Mouse (Mus musculus) stomach, embryonic 15.5 days (tissue): Measurements from ENCODE around the gene Lrrc18. TPM values are rescaled to one million over a fixed set of nuclear protein-coding genes. Genes with fewer than 3 reads are reported as not detected.
A peak's percentile ranks its signal among the peaks of the same experiment; 100 is the strongest.

Source experiments
- ATAC-seq: fragments of 200-750 bp; cut with Nextera tagmentation; 2 replicates; pipeline ENCODE4 v1.8.0; 2017; ENCODE audit warnings: low read depth, moderate number of reproducible peaks, moderate TSS enrichment; ENCODE audit not compliant: insufficient read depth, low FRiP score
- H3K27ac ChIP-seq: fragments of 300-500 bp; sonication (generic); 2 replicates; pipeline ENCODE4 v1.5.1; 2015; ENCODE audit warnings: mild to moderate bottlenecking, inconsistent platforms
- H3K27me3 ChIP-seq: fragments of 300-500 bp; sonication (generic); replicated peaks from 2 replicates; pipeline ENCODE4 v1.6.1; 2015; ENCODE audit warnings: inconsistent platforms
- H3K36me3 ChIP-seq: fragments of 300-500 bp; sonication (generic); 2 replicates; pipeline ENCODE4 v1.6.1; 2015; ENCODE audit warnings: inconsistent platforms
- H3K4me1 ChIP-seq: fragments of 300-500 bp; sonication (generic); 2 replicates; pipeline ENCODE4 v1.6.1; 2015; ENCODE audit warnings: inconsistent platforms
- H3K4me2 ChIP-seq: fragments of 300-500 bp; sonication (generic); 2 replicates; pipeline ENCODE4 v1.6.1; 2015; ENCODE audit warnings: mild to moderate bottlenecking, inconsistent platforms
- H3K4me3 ChIP-seq: fragments of 300-500 bp; sonication (generic); replicated peaks from 2 replicates; pipeline ENCODE4 v1.5.1; 2015; ENCODE audit warnings: inconsistent platforms
- H3K9ac ChIP-seq: fragments of 300-500 bp; sonication (generic); 2 replicates; pipeline ENCODE4 v1.6.1; 2015; ENCODE audit warnings: inconsistent platforms
- H3K9me3 ChIP-seq: fragments of 300-500 bp; sonication (generic); 2 replicates; pipeline ENCODE4 v1.6.1; 2016; ENCODE audit warnings: inconsistent platforms
- WGBS: fragments of 180-500 bp; shearing (Covaris S2); methylation state at CpG from one replicate; pipeline ENCODE4 v1.1.7; 2015; 5-methylcytosine and 5-hydroxymethylcytosine counted together
- polyA plus RNA-seq: library from polyadenylated mRNA; unstranded; fragments of >200 nt; fragmentation: Nextera tagmentation; extraction: Ambion mirVana; gene quantifications from 2 replicates; pipeline ENCODE4 v1.2.1, GENCODE M21; 2015

Lrrc18 gene
- polyA plus RNA-seq = 0.30 and 0.46 TPM in 2 replicates

DNA sequence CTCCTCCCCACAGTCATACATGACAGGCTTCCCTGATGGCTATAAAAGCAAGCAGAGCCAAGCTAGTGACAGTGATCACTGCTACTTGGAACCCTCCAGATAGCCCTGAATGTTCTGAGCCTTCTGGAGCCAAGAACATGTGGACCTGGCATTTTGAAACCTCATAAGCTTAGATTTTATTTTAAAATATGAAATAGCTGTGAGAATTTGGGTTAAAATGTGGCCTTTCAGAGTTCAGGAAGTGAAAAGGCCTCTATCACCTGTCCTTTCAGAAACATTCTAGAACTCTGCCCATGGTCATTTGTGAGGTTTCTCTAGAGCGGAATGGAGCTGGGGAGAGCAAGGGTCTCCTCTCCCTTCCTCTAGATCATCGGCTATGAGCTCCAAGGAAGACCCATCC, at the start of gene Lrrc18:
Lrrc18 (plus strand) TSS at position 301 of the 400 bp plus-strand sequence.
- no peak for ATAC-seq
- no peak within 1 kb of the TSS for H3K4me2 ChIP-seq
- no peak within 1 kb of the TSS for H3K9ac ChIP-seq
- 98% methylated on average over 2 of the region's 2 CpGs for WGBS
- no peaks in the 10 kb centered on the region for H3K9me3 ChIP-seq
- H3K27ac ChIP-seq = no peak within 1 kb of the TSS
- H3K4me1 ChIP-seq = no peaks in the 10 kb centered on the region
- H3K27me3 ChIP-seq = no peaks in the 10 kb centered on the region
- H3K4me3 ChIP-seq = no peak within 1 kb of the TSS
- no peaks in the 10 kb centered on the region for H3K36me3 ChIP-seq

DNA sequence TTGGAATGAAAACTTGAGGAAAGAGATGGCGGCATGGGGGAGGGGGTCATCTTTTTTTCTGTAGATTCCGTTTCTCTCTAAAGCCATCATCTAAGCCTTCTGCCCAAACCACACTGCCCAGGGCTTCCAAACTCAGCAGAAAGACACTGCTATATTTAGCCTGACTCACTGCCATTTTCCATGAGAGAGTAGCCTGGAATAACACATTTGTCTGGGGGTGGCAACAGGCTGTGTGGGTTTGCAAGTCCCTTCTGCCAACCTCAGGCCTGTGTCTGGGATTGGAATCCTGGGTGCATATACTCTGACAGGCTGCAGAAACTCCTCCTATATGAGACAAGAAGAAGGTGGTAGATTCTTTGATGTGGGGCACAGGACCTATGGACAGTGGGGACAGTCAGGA, 43.7 kb upstream of the Lrrc18 start:
- Histone ChIP-seq H3K4me1 (peaks cover 7% of the 10 kb centered on the region), H3K4me3 (no peak overlapping the region), H3K27ac (no peak overlapping the region), H3K27me3 (no peaks in the 10 kb centered on the region), H3K9me3 (no peaks in the 10 kb centered on the region), H3K36me3 (no peaks in the 10 kb centered on the region), H3K4me2 (no peak overlapping the region), H3K9ac (no peak overlapping the region)
- no peak for ATAC-seq
- WGBS = 81% methylated on average over 2 of the region's 2 CpGs

DNA sequence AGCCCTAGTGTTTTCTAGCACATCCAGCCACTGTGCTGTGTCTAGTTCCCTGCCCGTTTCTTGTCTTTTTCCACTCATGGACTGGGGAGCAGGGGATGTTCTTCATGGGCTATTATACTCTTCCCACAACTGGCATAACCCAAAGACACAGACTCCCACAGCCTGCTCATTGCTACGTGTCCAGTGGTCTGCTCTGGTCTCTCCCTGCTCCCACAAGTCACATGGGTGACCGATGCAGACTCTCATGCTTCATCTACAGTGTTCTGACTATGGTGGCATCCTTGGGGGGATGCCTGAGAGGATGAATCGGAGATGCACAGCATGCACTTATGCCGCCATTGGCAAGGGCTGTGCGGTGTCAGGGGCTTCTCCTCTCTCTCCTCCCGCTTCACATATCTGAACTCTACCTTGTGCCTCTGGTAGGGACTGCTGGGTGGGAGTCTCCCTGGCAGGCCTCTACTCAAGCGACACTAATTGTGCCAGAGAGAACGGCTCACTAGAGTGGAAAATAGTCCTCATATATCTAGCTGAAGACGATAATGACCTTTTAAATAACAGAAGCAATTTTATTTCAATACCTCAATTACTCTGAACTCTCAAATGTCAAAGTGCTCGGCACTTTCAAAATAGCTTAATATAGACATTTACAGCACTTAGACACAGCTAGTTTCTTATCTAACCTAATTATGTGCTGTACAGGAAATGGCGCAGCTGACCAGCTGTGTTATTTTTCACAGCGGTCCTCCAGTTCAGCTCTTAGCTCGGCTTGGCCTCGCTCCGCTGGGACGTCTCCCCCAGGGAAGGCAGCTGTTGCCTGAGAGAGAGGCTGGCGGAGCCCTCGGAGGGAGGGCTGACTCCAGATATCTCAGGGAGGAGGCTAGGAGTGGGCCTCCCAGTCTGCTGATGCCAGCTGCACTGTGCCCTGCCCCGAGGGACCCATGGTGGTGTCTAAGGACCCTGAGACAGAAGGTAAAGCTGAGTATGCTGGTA, 40.6 kb upstream of the Lrrc18 start:
- H3K9me3 ChIP-seq = no peaks in the 10 kb centered on the region
- WGBS = 43% methylated on average over 20 of the region's 20 CpGs
- H3K36me3 ChIP-seq = no peaks in the 10 kb centered on the region
- H3K27me3 ChIP-seq = no peaks in the 10 kb centered on the region
- peaks cover 12% of the 10 kb centered on the region for H3K4me1 ChIP-seq
- H3K4me2 ChIP-seq = no peak overlapping the region
- peak; percentile 66; the same call in 1 of the 2 replicates for ATAC-seq
- H3K9ac ChIP-seq = no peak overlapping the region
- peak overlapping the region; percentile 77 for H3K27ac ChIP-seq
- no peak overlapping the region for H3K4me3 ChIP-seq

DNA sequence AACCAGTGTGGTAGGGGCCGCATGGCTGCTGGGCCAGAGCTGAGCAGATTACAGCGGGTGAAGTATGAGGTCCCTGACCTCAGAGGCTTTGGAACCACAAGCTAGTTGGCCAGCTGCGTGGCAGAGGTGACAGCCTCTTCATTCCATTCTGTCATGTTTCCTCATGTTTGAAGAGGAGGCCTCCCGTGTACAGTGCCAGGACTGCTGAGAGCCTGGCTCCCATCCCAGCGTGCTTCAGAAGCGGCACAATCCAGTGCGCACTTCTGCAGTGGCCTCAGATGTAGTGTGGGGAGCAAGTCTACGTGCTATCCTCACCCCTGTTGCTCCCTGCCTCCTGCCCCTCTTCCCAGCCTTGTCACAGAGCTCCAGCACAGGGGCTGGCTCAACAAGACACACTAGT, 34.7 kb upstream of the Lrrc18 start:
- no peak overlapping the region for H3K27ac ChIP-seq
- no peak overlapping the region for H3K4me2 ChIP-seq
- no peaks in the 10 kb centered on the region for H3K27me3 ChIP-seq
- ATAC-seq = peak; percentile 51; the same call in 1 of the 2 replicates
- no peak overlapping the region for H3K9ac ChIP-seq
- 53% methylated on average over 8 of the region's 8 CpGs for WGBS
- no peak overlapping the region for H3K4me3 ChIP-seq
- H3K36me3 ChIP-seq = no peaks in the 10 kb centered on the region
- H3K9me3 ChIP-seq = no peaks in the 10 kb centered on the region
- peaks cover 19% of the 10 kb centered on the region for H3K4me1 ChIP-seq

DNA sequence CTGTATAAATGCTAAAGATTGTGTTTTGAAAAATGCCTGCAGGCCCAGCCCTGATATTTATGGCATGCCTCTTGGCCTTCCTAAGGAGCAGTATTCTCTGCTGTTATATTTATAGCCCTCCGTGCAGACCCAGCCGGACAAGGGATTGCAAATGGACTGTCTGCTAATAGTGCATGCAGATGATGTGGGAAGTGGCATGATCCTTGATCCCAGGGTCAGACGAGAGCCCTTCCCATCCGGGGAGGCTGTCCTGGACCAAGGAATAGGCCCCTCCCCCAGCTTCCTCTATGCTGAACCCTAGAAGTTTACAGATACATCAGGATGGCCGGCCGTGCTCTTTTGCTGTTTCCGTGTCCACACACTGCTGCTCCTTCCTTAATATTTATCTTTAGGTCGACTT, 32.5 kb upstream of the Lrrc18 start:
- WGBS = 35% methylated on average over 8 of the region's 8 CpGs
- Histone ChIP-seq H3K27me3 (no peaks in the 10 kb centered on the region), H3K4me3 (no peak overlapping the region), H3K9ac (no peak overlapping the region), H3K27ac (no peak overlapping the region), H3K4me2 (no peak overlapping the region; the same call in 1 of the 2 replicates), H3K9me3 (no peaks in the 10 kb centered on the region), H3K36me3 (no peaks in the 10 kb centered on the region), H3K4me1 (peaks cover 25% of the 10 kb centered on the region; the same call in 1 of the 2 replicates)
- no peak for ATAC-seq

DNA sequence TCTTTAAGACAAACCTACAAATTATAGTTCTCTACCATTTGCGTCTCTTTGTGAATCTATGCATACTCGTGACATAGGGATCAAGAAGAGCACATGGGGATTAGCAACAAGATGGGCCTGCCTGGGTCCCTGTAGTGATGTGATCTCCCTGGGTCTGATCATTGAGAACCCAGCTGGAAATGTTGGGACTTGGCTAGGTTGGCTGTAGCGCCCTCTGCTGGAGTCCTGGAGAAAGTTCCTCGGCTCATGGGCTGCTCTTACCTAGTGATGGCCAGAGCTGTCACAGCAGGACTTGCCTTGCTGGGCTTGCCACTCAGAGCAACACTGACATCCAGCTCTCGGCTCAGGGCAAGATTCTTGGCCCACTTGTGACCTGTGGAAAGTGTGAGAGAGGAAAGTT, 30.7 kb upstream of the Lrrc18 start:
- ATAC-seq = no peak
- Histone ChIP-seq H3K36me3 (no peaks in the 10 kb centered on the region), H3K4me3 (no peak overlapping the region), H3K4me2 (no peak overlapping the region), H3K4me1 (peaks cover 25% of the 10 kb centered on the region; the same call in 1 of the 2 replicates), H3K9ac (no peak overlapping the region), H3K27me3 (no peaks in the 10 kb centered on the region), H3K27ac (no peak overlapping the region), H3K9me3 (no peaks in the 10 kb centered on the region)
- WGBS = 40% methylated on average over 5 of the region's 5 CpGs

DNA sequence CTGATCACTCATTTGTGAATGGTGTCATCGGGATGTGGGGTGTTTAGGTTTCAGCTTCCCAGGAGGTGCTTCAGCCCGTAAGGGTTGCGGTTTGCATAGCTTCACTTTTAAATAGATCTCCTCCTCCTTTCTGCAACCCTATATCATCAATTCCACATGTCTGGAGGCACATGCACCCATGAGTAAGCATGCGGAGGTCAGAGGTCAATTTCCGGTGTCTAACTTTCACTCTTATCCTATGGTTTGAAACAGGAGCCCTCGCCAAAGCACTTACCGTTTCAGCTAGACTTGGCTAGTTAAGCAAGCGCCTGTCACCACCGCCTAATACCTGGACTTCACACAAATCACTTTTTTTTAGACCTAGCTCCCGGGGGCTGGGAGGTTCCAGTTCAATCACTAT, 26.4 kb upstream of the Lrrc18 start:
- no peak overlapping the region for H3K9ac ChIP-seq
- H3K27ac ChIP-seq = no peak overlapping the region
- no peak for ATAC-seq
- no peaks in the 10 kb centered on the region for H3K36me3 ChIP-seq
- H3K27me3 ChIP-seq = no peaks in the 10 kb centered on the region
- peaks cover 11% of the 10 kb centered on the region; the same call in 1 of the 2 replicates for H3K4me1 ChIP-seq
- H3K4me2 ChIP-seq = no peak overlapping the region
- no peaks in the 10 kb centered on the region for H3K9me3 ChIP-seq
- WGBS = 63% methylated on average over 10 of the region's 10 CpGs
- no peak overlapping the region for H3K4me3 ChIP-seq

DNA sequence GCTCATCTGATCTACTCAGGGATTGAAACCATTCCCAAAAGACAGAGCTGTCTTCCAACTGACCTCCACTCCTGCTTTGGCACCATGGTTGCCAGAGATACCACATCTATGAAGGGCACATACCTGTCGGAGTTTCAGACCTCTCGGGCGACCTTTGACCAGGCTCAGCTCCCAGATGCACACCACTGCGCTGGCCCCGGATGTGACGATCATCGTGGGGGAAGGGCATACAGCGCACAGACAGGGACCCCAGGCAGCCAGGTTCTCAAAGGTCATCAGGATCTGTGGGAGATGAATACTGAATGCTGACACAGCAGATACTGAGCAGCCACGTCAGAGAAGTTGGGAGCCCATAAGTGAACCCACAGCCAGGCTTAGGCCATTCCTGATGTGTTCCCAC, 20.5 kb upstream of the Lrrc18 start:
- no peak overlapping the region for H3K4me2 ChIP-seq
- H3K27me3 ChIP-seq = no peaks in the 10 kb centered on the region
- H3K36me3 ChIP-seq = no peaks in the 10 kb centered on the region
- no peak overlapping the region for H3K9ac ChIP-seq
- H3K4me3 ChIP-seq = no peak overlapping the region
- ATAC-seq = no peak
- no peaks in the 10 kb centered on the region for H3K9me3 ChIP-seq
- no peaks in the 10 kb centered on the region for H3K4me1 ChIP-seq
- 69% methylated on average over 9 of the region's 9 CpGs for WGBS
- H3K27ac ChIP-seq = no peak overlapping the region

DNA sequence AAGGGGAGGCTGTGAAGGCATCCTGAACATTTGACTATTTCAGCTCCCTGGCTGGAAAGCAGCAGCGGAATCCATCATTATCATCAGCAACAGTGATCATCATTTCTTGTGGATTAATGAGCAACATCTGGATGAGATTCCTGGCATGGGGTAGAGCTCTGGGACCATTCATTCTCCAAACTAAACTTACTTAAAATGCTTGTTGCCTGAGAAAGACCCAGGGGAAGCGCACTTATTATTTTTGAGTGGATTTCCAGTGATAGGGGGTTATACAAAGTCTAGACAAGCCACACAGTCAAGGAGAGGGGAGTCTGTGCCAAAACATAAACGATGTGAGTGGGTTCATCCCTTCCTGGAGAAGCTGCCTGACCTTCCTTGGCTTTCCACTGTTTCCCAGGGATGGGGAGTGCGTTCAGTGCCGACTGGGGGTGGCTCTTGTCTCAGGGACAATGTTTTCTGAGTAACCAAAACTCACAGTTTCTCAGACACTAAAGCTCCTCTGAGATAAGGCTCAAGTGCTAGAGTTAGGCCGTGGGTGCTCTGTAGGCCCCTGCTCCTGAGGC, 6.9 kb upstream of the Lrrc18 start:
- no peak; the same call in 1 of the 2 replicates for ATAC-seq
- Histone ChIP-seq H3K27me3 (no peaks in the 10 kb centered on the region), H3K27ac (0 out of 2 replicates have a peak overlapping the region, but pooled peaks have one; percentile 13), H3K4me1 (0 out of 2 replicates have a peak, but pooled peaks cover 3% of the 10 kb centered on the region), H3K9ac (no peak overlapping the region), H3K4me2 (no peak overlapping the region), H3K36me3 (no peaks in the 10 kb centered on the region), H3K4me3 (no peak overlapping the region), H3K9me3 (no peaks in the 10 kb centered on the region)
- WGBS = 43% methylated on average over 6 of the region's 6 CpGs

DNA sequence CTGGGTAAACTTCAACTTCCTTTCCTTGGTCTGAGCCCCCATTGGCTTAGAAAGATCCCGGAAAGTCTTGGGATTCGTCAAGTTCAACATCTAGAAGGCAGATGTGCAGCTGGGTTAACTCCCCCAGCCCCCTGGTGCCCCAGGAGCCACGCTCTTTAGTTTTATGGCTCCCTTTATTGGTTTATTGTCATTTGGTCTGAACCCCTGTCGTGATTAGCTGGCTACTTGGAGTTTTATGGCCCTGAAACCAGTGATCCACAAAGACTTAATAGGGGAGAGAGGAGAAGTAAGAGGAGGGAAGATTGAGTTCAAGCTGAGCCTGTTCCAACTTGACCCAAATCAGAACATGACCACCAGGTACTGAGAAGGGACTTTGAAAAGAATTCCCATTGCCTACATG, 4.5 kb upstream of the Lrrc18 start:
- Histone ChIP-seq H3K27me3 (no peaks in the 10 kb centered on the region), H3K4me1 (0 out of 2 replicates have a peak, but pooled peaks cover 3% of the 10 kb centered on the region), H3K36me3 (no peaks in the 10 kb centered on the region), H3K9me3 (no peaks in the 10 kb centered on the region), H3K4me2 (no peak overlapping the region), H3K27ac (no peak overlapping the region), H3K9ac (no peak overlapping the region), H3K4me3 (no peak overlapping the region)
- no peak for ATAC-seq
- WGBS = 56% methylated on average over 4 of the region's 4 CpGs

DNA sequence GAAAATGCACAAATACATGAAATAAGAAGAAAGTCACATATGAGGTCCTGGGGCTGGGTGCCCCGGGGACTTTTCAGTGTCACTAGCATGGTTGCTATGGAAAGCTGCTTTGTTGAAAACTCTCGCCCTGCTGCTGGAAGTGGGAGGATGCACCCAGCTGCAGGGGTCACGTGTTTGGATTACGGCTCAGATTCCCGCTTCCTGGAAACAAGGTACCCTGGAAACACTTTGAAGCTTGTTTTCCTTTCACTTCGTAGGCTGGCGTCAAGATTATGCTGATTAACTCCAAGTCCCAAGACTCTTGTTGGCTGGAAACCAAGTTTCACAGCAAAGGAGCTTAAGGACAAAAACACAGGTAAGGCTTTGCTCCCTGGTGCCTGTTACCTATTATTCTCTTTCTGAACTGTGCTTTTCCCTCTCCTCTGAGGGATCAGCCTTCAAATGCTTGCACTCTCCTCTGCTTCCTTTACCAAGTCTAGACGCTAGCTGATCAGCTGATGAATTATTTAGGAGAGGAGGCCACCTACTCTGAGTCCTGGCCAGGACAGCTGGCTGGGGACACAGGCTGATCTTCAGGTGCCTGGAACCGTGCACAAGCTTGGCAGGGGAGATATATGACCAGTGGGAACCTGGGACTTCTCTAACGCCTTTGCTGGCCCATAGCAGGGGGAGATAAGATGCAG, 3.9 kb downstream of the Lrrc18 start:
- Histone ChIP-seq H3K4me2 (peak overlapping the region; percentile 36; the same call in 1 of the 2 replicates), H3K9ac (no peak overlapping the region), H3K4me1 (no peaks in the 10 kb centered on the region), H3K36me3 (no peaks in the 10 kb centered on the region), H3K9me3 (no peaks in the 10 kb centered on the region), H3K27ac (no peak overlapping the region), H3K27me3 (no peaks in the 10 kb centered on the region), H3K4me3 (peak overlapping the region; percentile 7; the same call in 1 of the 2 replicates)
- no peak for ATAC-seq
- 8% methylated on average over 10 of the region's 10 CpGs for WGBS
